Mouse (Mus musculus) frontal cortex, postnatal 10 days (tissue): ENCODE measurements around the gene Fbln1.

Experiments used
- DNase-seq, 2 experiments: peaks; one replicate each; pipeline ENCODE4 v3.0.0; 2022; ENCODE audit warnings: low spot score in 2 of 2, mixed read lengths in 1 of 2

The Fbln1 gene

DNA sequence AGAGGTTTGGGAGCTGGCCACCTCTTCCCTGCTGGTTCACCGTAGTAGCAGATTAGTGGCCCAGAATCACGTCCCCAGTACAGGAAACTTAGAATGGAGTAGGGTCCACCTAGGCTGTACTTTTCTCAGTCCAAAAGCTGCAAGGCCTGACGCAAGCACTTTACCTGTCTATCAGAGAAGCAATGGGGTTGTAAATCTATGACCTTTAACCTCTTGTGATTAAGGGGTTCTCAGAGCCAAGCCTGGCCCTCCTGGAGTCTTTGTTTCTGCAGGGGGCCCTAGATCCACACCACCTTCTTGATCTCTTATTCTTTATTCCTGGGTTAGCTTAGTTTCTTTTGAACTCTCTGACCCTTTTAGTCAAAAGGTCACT is 940 bp downstream of the Fbln1 start:
- DNase-seq = no peak

DNA sequence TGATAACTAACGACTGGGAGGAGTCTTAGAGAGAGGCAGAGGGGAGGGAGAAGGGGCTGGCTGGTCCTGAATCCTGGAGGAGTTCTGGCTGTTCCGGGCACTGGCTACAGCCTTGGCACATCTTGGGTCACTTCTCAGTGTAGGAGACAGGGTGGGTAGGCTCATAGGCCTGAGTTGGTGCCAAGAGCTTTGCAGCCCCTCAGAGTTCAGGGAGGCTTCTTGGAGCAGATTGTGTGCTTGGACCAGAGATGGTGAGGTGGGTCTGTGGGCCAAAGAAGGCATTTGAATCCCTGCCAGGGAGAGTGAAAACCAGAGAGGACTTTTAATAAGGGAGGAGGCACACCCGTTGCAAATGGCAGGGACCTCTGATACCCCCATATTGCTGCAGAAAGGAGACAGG is 1.3 kb downstream of the Fbln1 start:
- DNase-seq = peak in 1 of 2 experiments; percentile 24

DNA sequence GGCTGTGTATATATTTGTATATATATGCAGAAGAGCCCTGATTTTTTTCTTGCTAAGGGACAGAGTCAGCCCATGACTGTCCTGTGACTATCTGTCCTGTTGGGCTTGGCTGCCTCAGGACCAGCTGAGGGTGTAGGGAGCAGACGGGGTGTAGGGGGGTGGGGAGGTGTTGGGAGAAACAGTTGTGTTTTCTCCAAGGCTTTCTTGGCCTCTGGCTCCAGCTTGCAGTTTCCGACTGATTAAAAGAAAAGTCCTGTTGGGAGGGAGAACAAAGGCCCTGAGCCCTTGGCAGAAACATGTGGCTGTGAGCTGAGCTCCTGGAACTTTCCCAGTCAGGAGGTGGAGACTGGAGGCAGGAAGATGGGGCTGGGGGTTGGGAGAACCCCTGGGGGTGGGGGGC is 2.0 kb downstream of the Fbln1 start:
- DNase-seq = peak; percentile 45 to 46

DNA sequence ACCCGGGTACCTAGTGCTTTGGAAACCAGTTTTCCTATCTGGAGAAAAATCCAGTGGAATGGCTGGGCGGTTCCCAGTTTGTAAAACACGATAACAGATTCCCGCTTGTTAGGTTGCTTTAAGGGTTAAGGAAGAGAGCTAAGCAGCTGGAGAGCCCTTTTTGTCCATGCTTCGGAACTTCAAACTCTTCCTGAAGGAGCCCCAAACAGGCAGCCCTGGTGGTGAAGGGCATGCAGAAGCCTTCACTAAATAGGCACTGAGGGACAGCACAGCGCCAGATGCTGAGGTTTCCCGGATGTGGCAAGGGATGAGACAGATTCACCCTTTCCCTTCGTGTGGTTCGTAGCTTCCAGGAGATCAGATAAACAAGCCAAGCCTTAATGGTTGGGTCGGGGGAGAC is 2.6 kb downstream of the Fbln1 start:
- DNase-seq = no peak

DNA sequence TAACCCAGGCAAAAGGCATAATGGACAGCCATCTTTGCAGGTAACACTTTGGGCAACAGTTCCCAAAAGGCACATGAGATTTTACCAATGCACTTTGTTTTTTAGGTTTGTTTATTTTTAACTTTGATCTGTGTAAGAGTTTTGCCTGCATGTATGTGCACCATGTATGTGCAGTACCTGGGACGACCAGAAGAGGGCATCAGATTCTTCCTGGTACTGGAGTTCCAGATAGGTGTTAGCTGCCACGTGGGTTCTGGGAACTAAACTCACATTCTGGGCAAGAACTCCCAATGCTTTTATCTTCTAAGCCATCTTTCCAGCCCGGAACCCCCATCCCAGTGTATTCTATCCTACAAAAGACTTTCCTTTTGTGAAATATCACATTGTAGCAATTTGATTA is 3.6 kb downstream of the Fbln1 start:
- DNase-seq = no peak

DNA sequence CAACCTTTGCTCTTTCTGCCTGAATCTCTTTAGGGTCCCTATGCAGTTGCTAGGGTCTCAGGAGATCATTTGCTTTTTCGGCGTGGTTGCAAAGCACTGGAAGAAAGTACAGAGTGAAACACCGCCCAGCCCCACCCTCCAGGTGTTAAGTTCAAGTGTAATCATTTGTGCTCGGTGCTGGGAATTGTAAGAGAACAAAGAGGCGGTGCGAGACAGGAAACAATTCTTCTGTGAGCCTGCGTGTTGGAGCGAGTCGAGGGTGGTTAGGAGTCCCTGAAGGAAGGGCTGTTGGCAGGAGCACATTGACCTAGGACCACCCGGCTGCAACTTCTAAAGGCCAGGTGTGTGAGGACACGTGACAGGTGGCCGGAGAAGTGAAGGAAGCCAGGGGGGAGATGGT is 4.9 kb downstream of the Fbln1 start:
- no peak for DNase-seq

DNA sequence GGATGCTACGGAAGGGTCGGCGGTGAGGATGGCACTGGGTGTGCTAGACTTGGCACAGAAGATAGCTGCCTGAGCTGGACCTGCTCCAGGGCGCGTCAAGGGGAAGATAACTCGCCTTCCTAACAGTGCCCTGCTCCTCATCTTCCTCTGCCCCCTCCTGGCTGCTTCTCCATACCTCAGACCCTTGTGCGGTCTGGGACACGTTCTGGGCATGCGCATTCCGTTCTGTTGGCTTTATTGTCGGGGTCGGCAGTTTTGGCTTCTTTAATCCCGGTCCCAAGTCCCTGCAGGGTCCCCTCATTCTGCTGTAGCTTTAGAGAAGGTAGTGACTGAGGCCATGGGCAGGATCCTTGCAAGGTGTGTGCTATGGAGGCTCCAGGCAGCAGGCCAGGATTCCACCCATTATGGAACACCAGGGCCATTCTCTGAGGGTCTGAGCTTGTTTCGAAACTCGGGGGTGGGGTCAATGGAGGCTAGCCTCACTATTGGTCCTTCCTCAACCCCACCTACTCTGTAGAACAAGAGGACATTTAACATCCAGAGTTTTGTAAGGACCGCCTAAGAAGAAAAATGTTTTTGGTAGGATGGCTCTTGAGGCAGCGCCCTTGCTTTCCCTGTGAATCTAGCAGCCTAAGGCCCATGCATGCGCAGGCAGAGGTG is 5.5 kb downstream of the Fbln1 start:
- no peak for DNase-seq

DNA sequence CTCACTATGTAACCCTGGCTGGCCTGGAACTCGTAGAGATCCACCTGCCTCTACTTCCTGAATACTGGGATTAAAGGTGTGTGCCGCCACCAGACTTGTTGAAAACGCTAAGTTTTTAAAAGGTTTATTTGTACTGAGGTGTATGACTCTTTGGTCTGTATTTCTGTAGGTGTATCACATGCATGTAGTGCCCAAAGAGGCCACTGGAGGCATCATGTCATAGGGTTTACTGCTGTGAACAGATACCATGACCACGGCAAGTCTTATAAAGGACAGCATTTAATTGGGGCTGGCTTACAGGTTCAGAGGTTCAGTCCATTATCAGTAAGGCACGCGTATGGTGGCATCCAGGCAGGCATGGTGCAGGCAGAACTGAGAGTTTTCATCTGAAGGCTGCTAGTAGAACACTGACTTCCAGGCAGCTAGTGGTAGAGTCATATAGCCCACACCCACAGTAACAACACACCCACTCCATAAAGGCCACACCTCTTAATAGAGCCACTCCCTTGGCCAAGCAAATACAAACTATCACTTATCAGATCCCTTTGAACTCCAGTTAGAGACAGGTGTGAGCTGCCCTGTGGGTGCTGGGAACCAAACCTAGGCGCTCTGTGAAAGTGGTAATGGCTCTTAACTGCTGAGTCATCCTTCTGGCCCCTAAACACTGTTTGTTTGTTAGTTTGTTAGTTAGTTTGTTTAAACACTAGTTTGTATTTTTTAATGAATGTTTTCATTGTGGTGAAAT is 10.5 kb downstream of the Fbln1 start:
- no peak for DNase-seq

DNA sequence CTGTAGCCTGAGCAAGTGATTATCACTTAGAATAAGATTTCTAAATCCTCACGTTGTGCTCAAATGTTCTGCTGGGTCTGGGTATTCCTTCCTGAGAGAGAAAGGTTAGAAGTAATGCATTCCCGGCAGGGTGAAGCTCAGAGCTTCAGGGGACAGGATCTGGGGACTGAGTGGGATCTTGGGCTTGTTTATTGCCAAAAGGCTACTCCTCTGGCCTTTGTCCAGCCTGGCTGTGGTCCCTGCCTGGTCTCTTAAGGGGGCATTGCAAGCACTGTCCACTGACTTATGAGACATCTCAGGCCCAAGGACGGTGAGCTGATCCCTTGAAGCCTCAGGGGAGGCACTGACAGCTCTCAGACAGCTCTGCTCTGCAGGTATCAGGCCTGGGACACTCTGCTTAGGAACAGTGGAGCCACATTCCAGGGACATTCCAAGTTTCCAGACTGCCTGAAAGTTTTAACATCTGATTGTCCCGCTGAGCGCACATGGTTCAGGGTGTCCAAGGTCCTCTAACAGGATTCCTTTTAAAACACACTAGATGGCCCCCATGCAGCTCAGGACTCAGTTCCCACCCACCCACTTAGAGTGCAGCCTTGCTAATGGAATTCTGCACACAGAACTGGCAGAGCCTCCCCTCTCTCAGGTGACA is 13.0 kb downstream of the Fbln1 start:
- DNase-seq = no peak

DNA sequence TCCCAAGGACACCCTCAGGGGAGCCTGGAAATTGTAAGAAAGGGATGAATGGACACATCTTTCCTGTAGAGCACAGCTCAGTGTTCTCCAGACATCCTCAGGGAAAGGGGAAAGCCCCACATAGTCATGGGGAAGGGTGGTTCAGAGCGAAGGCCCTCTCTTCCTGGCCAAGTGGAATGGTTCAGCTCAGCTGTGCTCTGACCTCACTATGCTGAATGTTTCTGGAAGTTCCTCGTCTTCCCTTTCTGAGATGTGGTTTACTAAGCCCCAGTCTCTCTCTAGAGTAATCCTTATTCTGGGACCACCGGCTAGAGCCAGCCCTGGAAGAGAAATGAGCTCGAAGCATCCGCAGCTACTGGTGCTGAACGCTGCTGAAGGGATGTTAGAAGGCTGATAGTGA is 14.6 kb downstream of the Fbln1 start:
- DNase-seq = no peak

DNA sequence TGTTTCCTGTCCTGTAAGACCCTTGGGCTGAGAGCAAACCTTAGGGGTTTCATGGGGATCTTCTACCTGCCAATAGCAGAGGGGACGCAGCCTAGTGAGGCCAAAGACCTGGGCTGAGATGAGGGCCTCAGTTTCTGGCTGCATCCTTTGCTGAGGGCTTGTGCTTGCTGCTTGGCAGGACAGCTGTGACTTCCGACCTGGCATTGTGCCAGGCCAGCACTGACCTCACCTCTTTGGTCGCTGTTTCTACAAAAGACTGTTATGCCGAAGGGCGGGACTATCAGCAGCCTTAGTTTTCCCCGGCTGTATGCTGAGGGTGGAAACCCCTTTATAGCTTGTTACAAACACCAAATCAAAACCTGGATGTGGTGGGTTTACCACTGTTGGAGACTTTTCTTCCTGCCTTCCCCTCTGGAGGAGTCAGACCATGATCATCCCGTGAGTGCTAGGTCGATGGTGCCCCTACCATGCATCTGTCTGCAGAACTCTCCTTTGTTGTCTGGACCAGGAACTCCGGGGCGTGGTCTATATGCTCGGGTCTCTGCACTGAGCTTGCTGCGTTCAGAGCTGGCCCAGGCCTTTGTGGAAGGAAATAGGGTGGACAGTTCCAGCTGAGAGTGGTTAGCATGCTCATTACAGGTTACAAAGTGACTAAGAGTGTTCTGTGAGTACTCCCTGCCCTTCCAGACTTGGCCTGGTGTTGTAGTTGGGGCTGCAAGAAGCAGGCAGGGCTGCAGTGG is 15.5 kb downstream of the Fbln1 start:
- DNase-seq = no peak

DNA sequence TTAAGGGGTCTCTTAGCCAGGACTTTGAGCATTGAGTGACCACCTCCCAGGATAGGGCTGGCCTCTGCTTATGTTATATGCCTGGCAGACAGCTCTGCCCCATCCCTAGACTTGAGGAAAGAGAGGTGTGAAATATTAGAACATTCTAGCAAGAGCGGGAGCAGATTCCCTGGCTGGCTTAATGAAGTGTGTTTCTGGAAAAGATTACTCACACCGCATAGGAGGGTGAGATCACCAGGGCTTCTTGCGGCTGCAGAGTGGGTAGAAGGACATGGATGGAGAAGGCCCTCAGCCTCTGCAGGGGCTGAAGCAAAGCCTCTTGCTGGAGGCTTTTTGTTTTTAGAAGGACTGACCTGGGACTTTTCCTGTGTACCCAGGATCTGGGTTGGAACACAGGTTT is 19.9 kb downstream of the Fbln1 start:
- no peak for DNase-seq

DNA sequence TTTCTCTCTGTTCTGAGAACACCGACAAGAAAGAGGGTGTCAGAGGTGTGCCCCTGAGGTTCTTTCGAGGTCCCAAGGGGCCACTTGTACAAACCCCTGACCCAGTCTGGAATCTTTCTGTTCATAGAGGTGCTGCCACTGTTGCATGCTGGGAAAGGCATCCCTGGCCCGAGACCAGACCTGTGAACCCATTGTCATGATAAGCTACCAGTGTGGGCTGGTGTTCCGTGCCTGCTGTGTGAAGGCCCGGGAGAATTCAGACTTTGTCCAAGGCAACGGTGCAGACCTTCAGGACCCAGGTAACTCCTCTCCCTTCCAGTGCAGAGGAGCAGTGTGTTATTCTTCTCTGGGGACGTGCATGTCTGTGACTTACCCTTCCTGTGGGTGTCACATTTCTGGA is 21.1 kb downstream of the Fbln1 start:
- no peak for DNase-seq

DNA sequence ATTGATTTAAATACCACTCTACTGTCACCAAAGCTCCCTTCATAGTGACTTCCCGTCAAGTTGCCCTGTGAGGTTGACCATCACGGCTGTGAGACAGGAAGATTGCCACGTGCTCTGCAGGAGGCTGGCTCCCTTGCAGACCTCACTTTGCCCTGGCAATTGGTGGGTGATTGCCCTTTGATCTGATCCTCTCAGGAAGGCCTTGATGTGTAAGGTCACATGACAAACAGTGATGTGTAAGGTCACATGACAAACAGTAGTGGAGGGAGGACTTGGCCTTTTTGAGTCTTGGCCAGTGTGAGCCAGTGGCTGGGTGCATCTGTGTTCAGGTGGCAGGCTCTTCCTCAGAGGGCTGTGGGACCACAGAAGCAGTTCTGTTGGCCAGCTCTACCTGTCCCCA is 22.8 kb downstream of the Fbln1 start:
- DNase-seq = no peak

DNA sequence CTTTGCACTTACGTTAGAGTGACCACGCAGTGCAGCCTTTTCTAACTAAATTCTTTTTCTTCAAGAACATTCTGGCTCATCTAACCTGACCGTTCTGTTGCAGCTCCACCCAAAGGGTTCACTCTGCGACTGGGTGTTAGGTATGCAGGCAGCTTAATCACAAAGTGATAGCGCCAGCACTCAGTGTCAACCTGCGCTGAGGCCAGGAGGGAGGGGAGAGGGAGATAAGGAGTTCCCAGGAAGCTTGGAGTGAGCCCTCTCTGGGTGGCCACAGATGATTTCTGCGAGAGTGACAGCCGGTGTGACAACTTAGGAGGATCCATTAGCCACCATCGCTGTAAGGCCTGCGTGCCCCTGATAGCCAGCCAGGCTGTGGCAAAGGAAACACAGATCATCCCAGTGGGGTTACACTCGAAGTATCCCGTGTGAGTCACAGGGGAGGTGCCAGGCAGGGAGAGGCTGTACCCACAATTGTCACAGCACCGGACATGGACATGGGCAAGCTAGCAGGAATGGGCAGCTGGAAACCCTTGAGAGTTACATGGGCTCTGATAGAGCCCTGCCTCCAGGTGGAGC is 24.3 kb downstream of the Fbln1 start:
- DNase-seq = no peak

DNA sequence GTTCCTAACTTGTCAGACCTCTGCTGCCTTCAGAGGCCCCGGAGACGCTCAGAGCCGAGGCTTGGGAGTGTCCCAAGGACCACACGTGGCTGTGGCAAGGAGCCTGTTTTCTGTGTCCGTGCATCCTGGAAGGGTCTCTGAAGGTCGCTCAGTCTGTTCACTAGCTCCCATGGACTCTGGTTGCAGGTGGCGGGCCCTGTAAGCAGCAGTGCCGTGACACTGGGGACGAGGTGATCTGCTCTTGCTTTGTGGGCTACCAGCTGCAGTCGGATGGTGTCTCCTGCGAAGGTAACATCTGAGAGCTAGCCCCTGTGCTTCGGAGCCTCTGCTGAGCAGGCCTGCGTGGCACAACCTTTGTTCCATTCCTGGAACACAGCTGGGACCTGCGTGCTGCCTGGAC is 24.9 kb downstream of the Fbln1 start:
- DNase-seq = no peak

DNA sequence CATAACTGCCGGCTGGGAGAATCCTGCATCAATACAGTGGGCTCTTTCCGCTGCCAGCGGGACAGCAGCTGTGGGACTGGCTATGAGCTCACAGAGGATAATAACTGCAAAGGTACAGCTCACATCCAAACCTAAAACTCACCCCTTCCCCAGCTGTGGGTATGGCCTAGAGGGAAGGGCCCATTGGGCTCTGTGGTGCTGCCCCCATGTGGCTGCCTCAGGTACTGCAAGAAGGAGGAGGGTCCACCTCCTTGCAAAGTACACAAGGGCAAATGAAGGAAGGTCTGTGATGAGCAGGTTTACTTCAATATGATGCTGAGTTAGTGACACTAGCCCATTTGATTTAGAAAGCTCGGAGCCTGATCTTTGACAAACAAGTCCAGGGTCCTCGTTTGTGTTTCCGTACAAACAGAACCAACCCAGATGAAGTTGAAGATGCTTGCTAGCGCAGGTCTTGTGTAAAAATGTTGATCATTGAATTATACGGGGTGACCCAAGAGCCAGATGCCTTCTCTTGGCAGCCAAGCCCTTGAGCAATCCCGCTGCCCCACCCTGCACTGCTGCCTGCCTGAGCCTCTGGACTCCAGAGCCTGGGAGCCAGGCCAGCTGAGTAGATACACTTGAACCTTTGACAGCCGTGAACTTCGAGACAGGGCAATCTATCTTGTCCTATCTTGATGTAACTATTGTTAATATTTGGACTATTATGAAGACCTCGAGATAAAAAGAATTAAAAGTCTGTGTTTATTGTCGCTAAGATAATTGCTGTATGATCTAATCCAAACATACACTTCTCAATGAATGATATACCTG is 25.9 kb downstream of the Fbln1 start:
- DNase-seq = peak in 1 of 2 experiments; percentile 47

DNA sequence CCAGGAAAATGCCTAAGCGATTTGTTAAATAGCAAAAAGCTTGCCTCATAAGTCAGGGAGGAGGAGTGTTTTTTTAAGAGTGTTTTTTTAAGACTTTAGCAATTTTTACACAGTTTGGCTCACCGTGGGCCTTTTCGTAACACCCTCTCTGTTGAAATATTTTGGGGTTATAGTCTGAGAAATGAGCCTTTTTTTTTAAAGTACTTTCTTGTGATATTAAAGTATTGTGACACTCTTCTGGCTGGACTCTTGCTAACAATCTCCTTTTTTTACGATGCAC is 26.4 kb downstream of the Fbln1 start:
- DNase-seq = no peak

DNA sequence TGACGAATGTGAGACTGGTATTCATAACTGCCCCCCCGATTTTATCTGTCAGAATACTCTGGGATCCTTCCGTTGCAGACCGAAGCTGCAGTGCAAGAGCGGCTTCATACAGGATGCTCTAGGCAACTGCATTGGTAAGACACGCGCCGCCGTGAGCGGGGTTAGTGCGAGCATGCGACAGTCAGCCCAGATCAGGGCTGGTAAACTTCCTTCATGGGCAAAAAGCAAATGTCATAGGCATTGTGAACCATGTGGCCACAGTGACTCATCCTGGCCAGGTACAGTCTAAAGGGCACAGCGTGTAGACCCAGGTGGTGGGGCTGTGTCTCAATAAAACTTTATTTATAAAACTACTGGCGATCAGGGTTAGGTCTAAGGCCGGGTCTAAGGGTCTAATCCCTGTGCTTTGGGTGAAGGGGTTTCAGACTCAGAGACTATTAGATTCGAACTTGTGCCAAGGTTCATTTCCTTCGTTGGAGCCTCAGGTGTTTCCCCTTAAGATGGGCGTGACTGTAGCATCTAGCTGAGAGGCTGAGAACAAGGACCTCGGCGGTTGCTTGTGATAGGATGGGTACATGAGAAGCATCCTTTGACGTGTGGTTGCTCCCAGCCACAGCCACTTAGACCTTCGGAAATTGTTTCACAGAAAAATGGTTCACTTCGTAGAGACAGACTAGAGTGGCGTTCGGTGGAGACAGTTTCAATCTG is 26.9 kb downstream of the Fbln1 start:
- DNase-seq = no peak

DNA sequence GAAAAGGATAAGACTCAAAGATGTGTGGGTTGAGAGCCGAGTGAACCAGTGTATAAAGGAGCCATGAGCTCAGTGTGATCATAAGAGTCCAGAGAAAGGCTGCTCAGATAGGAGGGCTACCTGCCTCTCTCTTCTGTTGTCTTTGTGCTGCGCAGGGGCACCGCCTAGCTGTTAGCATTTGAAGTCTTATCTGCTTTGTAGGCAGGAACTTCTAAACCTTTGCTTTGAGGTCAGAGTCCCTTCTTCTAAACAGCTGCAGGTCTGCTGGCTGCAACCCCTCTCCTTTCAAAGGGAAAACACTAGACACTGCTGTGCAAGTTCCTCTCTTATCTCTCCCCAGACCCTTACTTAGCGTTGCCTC is 27.5 kb downstream of the Fbln1 start:
- no peak for DNase-seq

DNA sequence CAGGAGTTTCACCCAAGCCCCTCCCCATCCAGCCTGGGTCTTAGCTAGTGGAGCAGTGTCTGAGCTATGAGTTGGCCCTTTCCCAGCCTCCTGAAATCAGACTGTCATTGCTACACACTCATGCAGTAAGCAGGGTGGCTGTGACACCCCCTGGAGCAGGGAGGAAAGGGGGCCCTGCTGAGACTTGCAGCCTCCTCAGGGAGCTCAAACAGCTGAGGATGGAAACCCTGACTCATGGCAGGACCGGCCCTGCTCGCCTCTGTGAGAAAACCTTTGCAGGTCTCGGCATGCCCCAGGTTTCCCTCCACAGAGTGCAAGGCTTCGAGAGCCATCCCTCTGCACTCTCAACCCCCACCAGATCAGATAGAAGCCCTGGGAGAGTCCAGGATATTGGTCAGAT is 27.9 kb downstream of the Fbln1 start:
- DNase-seq = no peak
